Mouse (Mus musculus) hindbrain, embryonic 13.5 days (tissue): ENCODE measurements at regions not wholly inside any gene's neighbourhood (a gene's known extent, or its start where the extent isn't known, plus 50 kb on each side); places are given as distances from the start of the nearest gene placed in this dataset.
"Not testable (repeated sequence)": the region's sequence is repeated elsewhere in the genome, so short reads cannot be mapped to it uniquely, and the experiment has no call there.

Experiments
- ATAC-seq: fragments of 200-750 bp; cut with Nextera tagmentation; 2 replicates; pipeline ENCODE4 v1.8.0; 2017; ENCODE audit warnings: moderate TSS enrichment; ENCODE audit not compliant: low FRiP score
- H3K27ac ChIP-seq: fragments of 300-500 bp; sonication (generic); 2 replicates; pipeline ENCODE4 v1.5.1; 2015; ENCODE audit warnings: inconsistent platforms, mild to moderate bottlenecking, moderate library complexity
- H3K27me3 ChIP-seq: fragments of 300-500 bp; sonication (generic); 2 replicates; pipeline ENCODE4 v1.6.1; 2015; ENCODE audit warnings: mild to moderate bottlenecking, inconsistent platforms
- H3K36me3 ChIP-seq: fragments of 300-500 bp; sonication (generic); 2 replicates; pipeline ENCODE4 v1.6.1; 2015; ENCODE audit warnings: mild to moderate bottlenecking, inconsistent platforms
- H3K4me1 ChIP-seq: fragments of 300-500 bp; sonication (generic); replicated peaks from 2 replicates; pipeline ENCODE4 v1.6.1; 2015; ENCODE audit warnings: inconsistent platforms
- H3K4me2 ChIP-seq: fragments of 300-500 bp; sonication (generic); 2 replicates; pipeline ENCODE4 v1.6.1; 2015; ENCODE audit warnings: inconsistent platforms, mild to moderate bottlenecking, moderate library complexity
- H3K4me3 ChIP-seq: fragments of 300-500 bp; sonication (generic); 2 replicates; pipeline ENCODE4 v1.5.1; 2015; ENCODE audit warnings: mild to moderate bottlenecking, inconsistent platforms
- H3K9ac ChIP-seq: fragments of 300-500 bp; sonication (generic); 2 replicates; pipeline ENCODE4 v1.6.1; 2015; ENCODE audit warnings: mild to moderate bottlenecking, inconsistent platforms
- H3K9me3 ChIP-seq: fragments of 300-500 bp; sonication (generic); 2 replicates; pipeline ENCODE4 v1.6.1; 2016; ENCODE audit warnings: inconsistent platforms
- WGBS: fragments of 180-500 bp; shearing (Covaris S2); methylation state at CpG from one replicate; pipeline ENCODE4 v1.1.7; 2015; 5-methylcytosine and 5-hydroxymethylcytosine counted together

DNA sequence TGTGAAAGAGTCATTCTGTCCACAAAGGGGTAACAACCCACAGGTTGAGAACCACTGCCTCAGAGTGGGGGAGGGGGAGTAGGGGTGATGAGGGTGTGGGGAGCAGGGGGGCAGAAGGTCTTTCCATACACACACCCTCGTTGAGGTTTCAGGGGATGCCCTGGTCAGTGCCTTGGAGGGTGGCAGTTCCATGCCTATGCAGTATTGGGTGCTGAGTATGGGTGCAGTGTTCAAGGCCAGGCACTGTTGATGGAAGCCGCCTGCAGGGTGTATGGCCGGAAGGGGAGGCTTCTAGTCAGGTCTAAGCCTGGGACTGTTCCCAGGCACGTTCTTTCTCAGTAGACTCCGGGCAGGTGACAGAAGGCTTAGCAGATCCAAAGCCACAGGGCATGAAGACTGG lies 234.1 kb downstream of the 3100002H09Rik start:
- ATAC-seq, result no peak
- Histone ChIP-seq H3K4me2 (no peak overlapping the region), H3K27me3 (peaks cover 39% of the 10 kb centered on the region; the same call in 1 of the 2 replicates), H3K27ac (no peak overlapping the region), H3K9ac (no peak overlapping the region), H3K36me3 (no peaks in the 10 kb centered on the region), H3K4me3 (no peak overlapping the region), H3K4me1 (peaks cover 15% of the 10 kb centered on the region), H3K9me3 (no peaks in the 10 kb centered on the region)
- 80% methylated on average over 5 of the region's 5 CpGs for WGBS

DNA sequence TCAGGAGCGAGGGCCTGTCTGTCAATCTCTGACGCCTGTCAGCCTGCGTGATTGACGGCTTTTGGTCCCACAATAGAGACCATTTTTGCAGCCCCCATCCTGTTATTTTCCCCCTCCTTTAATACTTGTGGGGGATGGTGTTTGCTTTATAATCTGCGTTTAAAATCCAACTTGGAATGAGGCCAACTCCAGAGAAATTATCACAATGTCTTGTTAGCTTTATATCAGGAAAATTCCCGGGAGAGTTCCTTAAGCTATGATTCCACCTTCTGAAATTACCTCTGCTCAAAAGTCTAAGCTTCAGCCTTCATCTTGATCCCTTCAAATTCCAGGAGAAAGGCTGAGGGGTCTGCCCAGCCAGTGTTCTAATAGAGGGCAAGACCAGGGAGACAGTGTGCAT lies 235.0 kb downstream of the 3100002H09Rik start:
- Histone ChIP-seq H3K36me3 (no peaks in the 10 kb centered on the region), H3K27ac (no peak overlapping the region), H3K9me3 (no peaks in the 10 kb centered on the region; the same call in 1 of the 2 replicates), H3K4me1 (peaks cover 15% of the 10 kb centered on the region), H3K27me3 (peaks cover 32% of the 10 kb centered on the region; the same call in 1 of the 2 replicates), H3K4me3 (no peak overlapping the region), H3K9ac (no peak overlapping the region), H3K4me2 (no peak overlapping the region)
- no peak for ATAC-seq
- WGBS, result 59% methylated on average over 6 of the region's 6 CpGs

DNA sequence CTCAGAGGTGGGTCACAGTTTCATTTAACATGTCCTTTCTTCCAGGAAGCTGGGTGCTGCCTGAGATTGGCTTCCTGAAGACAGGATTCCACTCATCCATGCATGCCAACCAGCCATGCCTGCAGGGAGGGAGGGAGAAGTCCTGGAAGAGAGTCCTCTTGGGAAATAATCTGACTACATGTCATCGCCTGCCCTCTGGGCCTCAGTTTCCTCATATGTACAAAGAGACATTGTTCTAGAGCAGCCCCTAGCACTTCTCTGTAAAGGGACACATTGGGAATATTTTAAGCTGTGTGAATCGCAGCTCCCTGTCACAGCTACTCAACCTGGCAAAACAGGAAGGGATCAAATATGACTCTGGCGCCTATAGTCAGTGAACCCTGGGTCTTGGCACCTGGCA lies 241.8 kb downstream of the 3100002H09Rik start:
- peaks cover 10% of the 10 kb centered on the region for H3K27me3 ChIP-seq
- H3K36me3 ChIP-seq, result no peaks in the 10 kb centered on the region
- no peak overlapping the region for H3K27ac ChIP-seq
- H3K9ac ChIP-seq, result no peak overlapping the region
- H3K4me3 ChIP-seq, result no peak overlapping the region
- 86% methylated on average over 3 of the region's 3 CpGs for WGBS
- no peak for ATAC-seq
- H3K9me3 ChIP-seq, result no peaks in the 10 kb centered on the region; the same call in 1 of the 2 replicates
- H3K4me2 ChIP-seq, result no peak overlapping the region
- no peaks in the 10 kb centered on the region for H3K4me1 ChIP-seq

DNA sequence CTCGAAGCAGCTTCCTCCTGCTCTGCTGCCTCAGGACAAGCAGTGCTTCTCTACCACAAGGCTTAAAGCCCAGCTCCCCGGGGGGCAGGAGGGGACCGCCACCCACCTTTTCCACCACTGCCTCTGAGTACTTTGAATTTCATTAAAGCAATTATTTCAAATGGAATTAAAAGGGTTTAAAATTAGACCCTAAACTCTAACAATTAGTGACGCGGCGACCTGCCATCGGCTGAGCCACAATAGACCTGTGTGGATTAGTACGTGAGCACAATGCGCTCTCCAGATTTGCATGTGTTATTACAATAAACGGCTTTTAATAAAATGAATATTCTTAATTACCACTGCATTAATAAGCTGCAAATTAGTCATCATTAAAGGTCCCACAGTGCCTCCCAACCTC lies 242.5 kb downstream of the 3100002H09Rik start:
- H3K27ac ChIP-seq, result no peak overlapping the region
- H3K36me3 ChIP-seq, result no peaks in the 10 kb centered on the region
- 68% methylated on average over 10 of the region's 10 CpGs for WGBS
- H3K4me2 ChIP-seq, result no peak overlapping the region
- H3K4me1 ChIP-seq, result no peaks in the 10 kb centered on the region
- ATAC-seq, result no peak
- no peak overlapping the region for H3K4me3 ChIP-seq
- no peaks in the 10 kb centered on the region; the same call in 1 of the 2 replicates for H3K9me3 ChIP-seq
- H3K9ac ChIP-seq, result no peak overlapping the region
- H3K27me3 ChIP-seq, result peaks cover 5% of the 10 kb centered on the region

DNA sequence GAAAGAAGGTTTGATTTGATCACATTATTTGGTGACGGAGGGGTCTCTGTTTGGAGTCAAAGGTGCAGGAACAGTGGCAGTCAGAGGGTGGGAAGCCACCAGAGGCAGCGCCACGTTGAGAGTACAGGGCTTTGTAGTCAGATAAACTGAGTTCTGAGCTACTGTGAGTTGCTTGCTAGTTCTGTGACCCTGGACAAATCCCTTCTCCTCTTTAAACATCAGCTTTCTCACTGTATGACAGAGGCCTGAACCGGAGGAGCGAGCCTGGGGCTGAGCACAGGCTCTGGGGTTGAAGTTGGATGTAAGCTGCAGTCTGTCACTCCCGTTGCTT lies 250.1 kb downstream of the 3100002H09Rik start:
- no peak overlapping the region for H3K4me2 ChIP-seq
- no peak for ATAC-seq
- H3K36me3 ChIP-seq, result no peaks in the 10 kb centered on the region
- no peak overlapping the region for H3K27ac ChIP-seq
- no peaks in the 10 kb centered on the region for H3K9me3 ChIP-seq
- 39% methylated on average over 6 of the region's 6 CpGs for WGBS
- no peak overlapping the region for H3K4me3 ChIP-seq
- peaks cover 28% of the 10 kb centered on the region for H3K27me3 ChIP-seq
- no peak overlapping the region for H3K9ac ChIP-seq
- H3K4me1 ChIP-seq, result peaks cover 4% of the 10 kb centered on the region; the same call in 1 of the 2 replicates

DNA sequence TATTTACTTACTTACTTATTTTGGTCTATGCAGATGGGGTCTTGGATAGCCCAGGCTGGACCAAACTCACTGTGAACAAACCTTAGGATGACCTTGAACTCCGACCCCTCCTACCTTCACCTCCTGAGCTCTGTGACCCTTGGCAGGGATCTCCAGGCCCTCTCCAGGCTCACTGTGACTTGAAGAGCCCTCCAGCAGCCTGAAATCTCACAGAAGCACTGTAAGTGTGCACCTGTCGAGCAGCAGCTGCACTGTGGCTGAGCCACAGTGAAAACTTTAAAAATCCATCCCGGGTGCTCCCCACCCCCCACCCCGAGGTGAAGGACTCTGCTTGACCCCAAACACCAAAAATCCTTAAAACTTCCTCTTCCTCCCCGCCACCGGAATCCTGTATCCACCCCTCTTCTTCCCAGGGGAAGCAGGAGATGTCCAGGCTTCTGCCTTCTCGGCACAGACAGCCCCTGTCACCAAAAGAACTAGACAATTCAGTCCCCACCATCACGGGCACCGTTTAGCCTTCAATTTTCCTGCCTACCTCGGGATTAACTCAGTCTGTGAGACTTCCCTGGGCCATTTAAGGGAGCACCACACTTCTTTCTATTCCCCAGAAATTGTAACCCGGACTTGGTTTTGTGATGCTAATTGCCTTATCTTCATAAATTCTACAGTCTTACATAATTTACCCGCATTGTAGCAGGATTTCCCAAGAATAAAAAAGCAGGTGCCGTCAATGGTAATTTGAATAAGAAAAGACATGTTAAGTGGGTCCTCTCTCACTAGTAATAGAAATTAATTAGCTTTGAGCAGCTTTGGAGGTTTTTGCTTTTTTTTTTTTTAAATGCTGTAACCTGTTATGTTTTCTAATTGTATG lies 250.7 kb downstream of the 3100002H09Rik start:
- ATAC-seq, result no peak
- Histone ChIP-seq H3K4me2 (no peak overlapping the region), H3K36me3 (no peaks in the 10 kb centered on the region), H3K4me3 (no peak overlapping the region), H3K27ac (no peak overlapping the region), H3K4me1 (peaks cover 4% of the 10 kb centered on the region; the same call in 1 of the 2 replicates), H3K27me3 (peaks cover 28% of the 10 kb centered on the region), H3K9ac (no peak overlapping the region), H3K9me3 (no peaks in the 10 kb centered on the region)
- 24% methylated on average over 13 of the region's 13 CpGs for WGBS

DNA sequence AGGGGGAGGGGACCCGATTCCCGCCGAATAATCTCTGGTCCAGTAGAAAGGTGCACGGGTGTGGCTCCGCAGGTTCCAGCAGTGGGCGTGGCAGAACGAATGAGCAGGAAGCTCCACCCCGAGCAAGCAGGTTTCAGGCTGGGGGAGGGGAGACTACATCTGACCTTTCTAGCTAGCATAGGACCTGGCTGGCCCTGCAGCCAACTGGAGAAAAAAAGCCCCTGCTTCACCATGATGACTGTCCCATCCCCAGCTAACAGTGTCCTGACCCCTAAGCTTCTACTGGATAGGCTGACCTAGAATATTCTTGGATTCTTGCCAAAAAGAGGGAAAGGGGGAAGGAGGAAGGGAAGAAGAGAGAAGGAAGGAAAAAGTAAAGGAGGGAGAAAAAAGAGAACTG lies 252.1 kb downstream of the 3100002H09Rik start:
- peaks cover 28% of the 10 kb centered on the region for H3K27me3 ChIP-seq
- H3K9ac ChIP-seq, H3K9me3 ChIP-seq, H3K27ac ChIP-seq, H3K4me1 ChIP-seq, H3K4me2 ChIP-seq, H3K4me3 ChIP-seq, ATAC-seq, H3K36me3 ChIP-seq: not testable (repeated sequence)
- 0% methylated on average over 2 of the region's 8 CpGs for WGBS

DNA sequence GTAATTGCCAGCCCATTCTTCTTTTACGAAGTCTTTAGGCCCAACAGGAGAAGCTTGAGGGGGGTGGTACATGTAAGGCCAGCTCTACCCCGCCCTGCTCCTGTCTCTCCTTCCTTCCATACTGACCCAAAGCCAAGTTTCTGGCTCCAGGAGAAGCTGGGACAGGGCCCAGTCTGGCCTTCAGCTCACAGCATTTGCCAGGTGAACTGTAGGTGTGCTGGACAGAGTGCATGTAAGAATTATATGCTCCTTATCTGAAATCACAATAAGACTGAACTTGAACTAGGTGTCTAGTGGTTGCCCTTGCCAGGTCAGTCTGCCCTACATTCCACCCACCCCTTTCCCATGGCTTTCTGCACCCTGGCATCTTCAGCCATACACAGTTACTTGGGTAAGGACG lies 260.2 kb downstream of the 3100002H09Rik start:
- no peak overlapping the region for H3K4me2 ChIP-seq
- no peak for ATAC-seq
- no peak overlapping the region for H3K4me3 ChIP-seq
- H3K27me3 ChIP-seq, result peaks cover 24% of the 10 kb centered on the region
- no peaks in the 10 kb centered on the region for H3K4me1 ChIP-seq
- no peaks in the 10 kb centered on the region for H3K9me3 ChIP-seq
- no peak overlapping the region for H3K27ac ChIP-seq
- H3K36me3 ChIP-seq, result no peaks in the 10 kb centered on the region
- 87% methylated on average over 3 of the region's 3 CpGs for WGBS
- no peak overlapping the region for H3K9ac ChIP-seq

DNA sequence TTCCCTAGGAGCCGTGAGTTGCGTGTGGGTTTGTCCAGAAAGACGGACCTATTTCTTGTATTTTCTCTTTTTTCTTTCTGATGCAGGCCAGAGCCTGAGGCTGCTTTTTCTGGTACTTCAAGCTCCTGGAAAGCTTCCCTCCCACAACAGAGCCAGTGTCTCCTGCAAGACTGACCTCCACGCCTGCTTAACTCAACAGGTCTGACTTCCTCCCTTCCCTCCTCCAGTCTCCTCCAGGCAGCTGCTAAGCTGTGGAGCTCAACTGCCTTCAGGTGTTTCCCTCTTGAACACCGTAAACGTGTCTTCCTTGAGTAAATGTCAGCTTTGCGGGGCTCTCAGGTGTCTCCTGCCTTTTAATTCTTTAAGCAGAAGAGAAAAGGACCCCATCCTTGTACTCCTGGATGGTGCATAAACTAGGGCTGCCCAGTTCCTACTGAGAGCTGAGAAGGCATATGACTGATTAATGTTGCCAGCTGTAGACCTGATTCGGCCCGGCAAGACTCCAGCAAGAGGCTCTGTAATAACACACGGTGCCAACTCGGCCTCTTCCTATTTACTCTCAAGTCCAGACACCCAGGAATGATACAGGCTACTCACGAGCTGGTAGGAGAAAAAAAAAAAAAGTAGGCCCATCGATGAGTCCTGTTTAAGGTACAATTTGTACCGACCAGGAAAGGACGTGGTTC lies 260.9 kb downstream of the 3100002H09Rik start:
- ATAC-seq, result no peak
- 75% methylated on average over 15 of the region's 15 CpGs for WGBS
- peaks cover 24% of the 10 kb centered on the region for H3K27me3 ChIP-seq

DNA sequence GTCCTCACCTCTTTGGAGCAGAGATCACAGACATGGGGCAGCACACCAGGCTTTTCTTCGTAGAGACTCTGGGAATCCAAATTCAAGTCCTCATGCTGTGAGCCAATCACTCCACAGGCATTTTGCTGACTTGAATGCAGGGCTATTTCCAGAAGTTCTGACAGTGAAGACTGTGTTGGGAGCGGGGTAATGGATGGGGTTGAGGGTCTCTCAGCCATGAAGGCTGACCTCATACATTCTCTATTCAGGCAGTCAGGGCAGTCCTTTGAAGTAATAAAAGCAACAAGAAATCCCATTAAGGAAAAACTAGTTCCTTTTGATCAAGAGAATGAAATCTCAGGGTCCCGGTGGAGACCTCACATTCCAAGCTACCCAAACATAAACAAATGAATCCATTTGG lies 261.5 kb downstream of the 3100002H09Rik start:
- Histone ChIP-seq H3K36me3 (no peaks in the 10 kb centered on the region), H3K9me3 (no peaks in the 10 kb centered on the region), H3K4me2 (no peak overlapping the region), H3K4me3 (no peak overlapping the region), H3K4me1 (no peaks in the 10 kb centered on the region), H3K27ac (no peak overlapping the region), H3K27me3 (peaks cover 24% of the 10 kb centered on the region), H3K9ac (no peak overlapping the region)
- ATAC-seq, result no peak
- WGBS, result 32% methylated on average over 3 of the region's 3 CpGs

More for the DNA sequence above, 260.9 kb downstream of the 3100002H09Rik start:
- Histone ChIP-seq H3K9me3 (no peaks in the 10 kb centered on the region), H3K4me1 (no peaks in the 10 kb centered on the region), H3K9ac (no peak overlapping the region), H3K36me3 (no peaks in the 10 kb centered on the region), H3K27ac (no peak overlapping the region), H3K4me3 (no peak overlapping the region), H3K4me2 (no peak overlapping the region)

DNA sequence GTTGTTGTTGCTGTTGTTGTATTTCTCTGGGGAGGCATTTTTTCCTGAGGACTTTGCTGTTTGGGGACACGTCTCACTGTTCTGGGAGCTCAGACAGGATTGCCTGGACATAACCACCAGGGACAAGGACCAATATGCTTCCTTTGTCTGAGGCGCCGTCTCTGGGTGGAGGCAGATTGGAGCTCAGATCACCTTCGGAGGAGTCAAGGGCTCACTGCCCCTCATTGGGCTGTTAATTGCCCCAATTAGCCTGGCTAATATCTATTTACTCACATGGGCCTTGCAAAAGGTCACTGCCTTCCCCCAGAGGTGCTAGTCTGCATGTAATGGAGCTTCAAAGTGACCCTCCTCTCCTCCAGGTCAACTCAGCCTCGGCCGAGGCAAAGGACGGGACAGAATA lies 270.5 kb downstream of the 3100002H09Rik start:
- no peak for ATAC-seq
- H3K27me3 ChIP-seq, result no peaks in the 10 kb centered on the region
- 64% methylated on average over 7 of the region's 7 CpGs for WGBS
- H3K4me1 ChIP-seq, result 0 out of 2 replicates have a peak, but pooled peaks cover 4% of the 10 kb centered on the region
- no peak overlapping the region for H3K9ac ChIP-seq
- no peaks in the 10 kb centered on the region for H3K36me3 ChIP-seq
- H3K4me3 ChIP-seq, result no peak overlapping the region
- H3K9me3 ChIP-seq, result 0 out of 2 replicates have a peak, but pooled peaks cover 3% of the 10 kb centered on the region
- H3K27ac ChIP-seq, result no peak overlapping the region
- H3K4me2 ChIP-seq, result no peak overlapping the region

DNA sequence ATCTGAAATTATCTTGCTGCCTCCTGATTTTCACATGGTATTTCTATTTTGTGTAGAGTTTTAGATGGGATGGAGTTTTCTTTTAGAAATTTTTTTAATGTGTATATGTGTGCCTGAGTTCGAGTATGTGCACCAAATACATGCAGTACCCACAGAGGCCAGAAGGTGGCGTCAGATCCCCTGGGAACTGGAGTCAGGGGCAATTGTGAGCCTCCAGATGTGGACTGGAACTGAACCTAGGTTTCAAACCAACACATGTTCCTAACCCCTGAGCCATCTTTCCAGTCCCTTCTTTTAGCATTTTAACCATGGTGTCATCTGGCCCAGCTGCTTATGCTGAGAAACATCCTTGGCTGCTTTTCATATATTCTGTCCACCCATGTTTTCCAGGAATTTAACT lies 274.9 kb downstream of the 3100002H09Rik start:
- H3K27me3 ChIP-seq, result no peaks in the 10 kb centered on the region
- 0 out of 2 replicates have a peak, but pooled peaks cover 4% of the 10 kb centered on the region for H3K4me1 ChIP-seq
- H3K4me2 ChIP-seq, result no peak overlapping the region
- H3K9ac ChIP-seq, result no peak overlapping the region
- no peaks in the 10 kb centered on the region for H3K36me3 ChIP-seq
- H3K4me3 ChIP-seq, result no peak overlapping the region
- H3K27ac ChIP-seq, result no peak overlapping the region
- 78% methylated on average over 2 of the region's 2 CpGs for WGBS
- H3K9me3 ChIP-seq, result peaks cover 4% of the 10 kb centered on the region; the same call in 1 of the 2 replicates
- ATAC-seq, result no peak
